Mouse (Mus musculus) cortical plate, adult 2 months (tissue): ENCODE measurements around the gene Mblac1.
A peak's percentile ranks its signal among the peaks of the same experiment; 100 is the strongest.

Experiments used
- CTCF ChIP-seq: fragments of 200-500 bp; IDR thresholded peaks from 2 replicates; pipeline ENCODE4 v1.5.1; 2011; ENCODE audit warnings: mild to moderate bottlenecking, control low read depth, low read length; ENCODE audit not compliant: insufficient read depth; ENCODE audit errors: extremely low read depth
- POLR2A ChIP-seq: fragments of 200-500 bp; IDR thresholded peaks from 2 replicates; pipeline ENCODE4 v1.6.1; 2011; ENCODE audit warnings: mild to moderate bottlenecking, low read length, control low read depth; ENCODE audit not compliant: insufficient read depth; ENCODE audit errors: extremely low read depth

DNA sequence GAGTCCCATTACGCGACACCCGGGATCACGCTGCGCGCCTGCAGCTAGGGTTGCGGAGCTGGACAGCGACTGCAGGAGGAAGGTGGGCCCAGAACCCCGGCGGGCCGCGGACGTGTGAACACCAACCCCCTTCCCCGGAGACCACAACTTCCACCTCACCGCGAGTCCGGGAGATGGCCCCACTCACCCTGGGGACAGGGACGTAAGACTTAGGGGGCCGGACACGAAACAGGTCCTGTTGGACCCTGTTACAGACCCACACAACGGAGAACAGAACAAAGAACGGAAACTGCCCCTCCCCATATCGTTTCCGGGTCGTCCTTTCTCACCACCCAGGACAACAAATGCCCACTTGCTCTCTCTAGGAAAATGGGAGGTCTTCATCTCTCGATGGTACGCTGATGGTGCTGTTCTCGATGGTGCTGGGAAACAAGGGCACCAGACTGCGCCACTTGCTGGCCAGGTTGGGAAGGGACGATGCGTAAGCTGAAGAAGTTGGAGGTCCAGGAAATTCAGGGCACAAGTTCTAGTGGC is 38.6 kb upstream of the Mblac1 start, which contains the start of gene Zfp113:
- TF ChIP-seq POLR2A (peak; percentile 64; the same call in 1 of the 2 replicates), CTCF (peak; percentile 88)
